Mouse (Mus musculus) spleen, adult 18-20 months (tissue): ENCODE results near the gene Cfdp1.

ENCODE experiments used
- DNase-seq, 2 experiments: peaks; one replicate each; pipeline ENCODE4 v3.0.0; 2022; ENCODE audit warnings: mixed read lengths in 2 of 2

Gene Cfdp1

DNA sequence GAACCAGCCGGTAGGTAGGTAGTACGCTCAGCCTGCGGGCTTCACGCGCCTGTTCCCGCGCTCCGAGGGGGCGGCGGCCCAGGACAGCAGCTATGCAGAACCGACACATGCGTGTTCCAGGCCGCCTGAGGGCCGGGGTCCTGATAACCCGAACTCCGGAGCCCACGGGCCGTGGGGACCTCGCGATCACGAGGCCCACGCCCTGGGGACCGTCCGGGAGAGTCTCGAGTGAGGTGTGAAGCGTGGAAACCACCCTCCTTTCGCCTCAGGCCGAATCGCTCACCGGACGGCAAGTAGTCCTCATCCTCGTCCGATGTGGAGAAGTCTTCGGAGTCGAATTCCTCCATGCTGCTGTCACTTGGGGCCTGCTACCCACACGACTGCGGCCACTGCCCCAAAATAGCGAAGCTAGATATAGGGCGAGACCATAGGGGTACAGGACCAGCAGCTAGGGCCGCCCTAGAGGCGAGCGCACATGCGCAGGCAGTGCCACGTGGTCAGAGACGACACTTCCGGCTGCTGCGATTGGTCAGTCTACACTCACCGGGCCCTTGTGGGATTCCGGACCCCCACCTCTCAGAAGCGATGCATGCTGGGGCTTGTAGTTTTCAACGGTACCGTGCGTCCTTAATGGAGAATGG lies at the start of gene Cfdp1:
Cfdp1 (minus strand) TSS at position 431 of the 641 bp plus-strand sequence.
- DNase-seq: peak; percentile 92

- DNase-seq: no peak
Measured at GRCm38 (mm10) chr8:111902080-111902479, 48.0 kb upstream of the Cfdp1 start.

DNA sequence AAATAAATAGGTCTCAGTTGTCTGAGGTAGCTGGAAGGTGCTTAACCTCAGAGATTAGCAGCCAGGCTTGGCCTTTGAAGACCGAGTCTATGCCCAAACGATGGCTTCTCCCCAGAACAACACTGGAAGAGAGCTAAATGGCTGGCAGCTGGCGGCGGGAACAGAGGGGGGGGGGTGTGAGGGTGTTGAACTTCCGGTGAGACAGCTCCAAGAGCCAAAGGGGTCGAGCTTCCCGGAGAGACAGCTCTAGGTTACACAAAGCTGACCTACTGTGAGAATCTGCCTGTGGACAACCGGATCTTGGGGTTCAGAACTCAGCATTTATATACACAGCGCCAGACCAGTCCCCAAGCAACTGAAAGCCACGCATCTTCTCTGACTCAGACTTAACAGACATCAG lies 44.5 kb upstream of the Cfdp1 start:
- no peak for DNase-seq

DNA sequence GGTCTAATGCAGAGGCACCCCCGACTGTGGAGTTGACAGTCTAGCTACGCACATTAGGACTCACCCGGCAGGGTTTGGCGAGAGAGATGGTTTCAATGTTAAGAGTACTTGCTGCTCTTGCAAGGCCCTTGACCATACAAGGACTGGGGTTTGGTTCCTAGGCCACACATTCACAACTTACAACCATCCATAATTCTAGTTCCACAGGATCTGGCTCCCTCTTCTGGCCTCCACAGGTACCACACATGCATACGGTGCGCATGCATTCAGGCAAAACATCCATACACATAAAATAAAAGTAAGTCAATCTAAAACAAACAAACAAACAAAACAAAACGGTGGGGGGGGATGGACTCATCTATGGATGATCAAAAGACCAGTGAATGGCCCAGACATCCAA lies 40.9 kb upstream of the Cfdp1 start:
- DNase-seq: no peak

DNA sequence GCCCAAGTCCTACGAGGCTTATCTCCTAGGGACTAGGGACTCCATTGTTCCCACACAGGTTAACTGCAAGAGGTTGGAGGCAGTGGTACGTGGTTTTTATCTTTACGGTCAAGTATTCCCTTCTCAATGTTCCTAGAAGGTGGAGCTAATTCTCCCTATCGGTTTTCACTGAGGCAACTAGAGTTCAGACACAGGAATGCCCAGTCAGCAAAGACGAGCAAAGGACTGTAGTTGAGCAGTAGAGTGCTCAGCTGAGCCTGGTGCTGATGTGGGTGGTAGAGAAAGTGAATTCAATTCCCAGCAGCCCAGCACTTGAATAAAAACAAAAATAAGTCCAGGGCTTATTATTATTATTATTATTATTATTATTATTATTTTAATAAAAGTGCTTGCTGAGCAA lies 38.5 kb upstream of the Cfdp1 start:
- no peak for DNase-seq

GRCm38 (mm10) chr8:111891983-111892382 lies 37.9 kb upstream of the Cfdp1 start:
- no peak for DNase-seq

DNA sequence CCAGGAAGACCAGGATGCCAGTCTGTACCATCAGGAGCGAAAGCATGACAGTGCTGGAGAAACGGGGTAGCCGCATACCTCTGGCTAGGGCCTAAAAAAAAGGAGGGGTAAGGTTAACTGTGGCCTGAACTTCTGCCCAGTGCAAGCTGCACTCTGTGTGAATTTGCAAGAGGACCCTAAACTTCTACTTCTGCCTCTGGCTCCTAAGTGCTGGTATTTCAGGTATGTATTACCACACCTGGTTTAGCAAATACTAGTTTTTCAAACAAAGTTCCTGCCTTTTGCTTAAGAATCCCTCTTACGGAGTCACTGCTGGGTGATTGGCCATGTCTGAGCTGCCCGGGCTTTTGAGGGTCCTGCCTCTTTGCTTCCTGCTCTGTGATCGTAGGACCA lies 36.8 kb upstream of the Cfdp1 start:
- no peak for DNase-seq

- no peak for DNase-seq
Measured at GRCm38 (mm10) chr8:111889931-111890910, 36.1 kb upstream of the Cfdp1 start.

GRCm38 (mm10) chr8:111888091-111888650 lies 34.1 kb upstream of the Cfdp1 start:
- no peak for DNase-seq

- no peak for DNase-seq
Measured at GRCm38 (mm10) chr8:111887479-111887878, 33.4 kb upstream of the Cfdp1 start.

DNA sequence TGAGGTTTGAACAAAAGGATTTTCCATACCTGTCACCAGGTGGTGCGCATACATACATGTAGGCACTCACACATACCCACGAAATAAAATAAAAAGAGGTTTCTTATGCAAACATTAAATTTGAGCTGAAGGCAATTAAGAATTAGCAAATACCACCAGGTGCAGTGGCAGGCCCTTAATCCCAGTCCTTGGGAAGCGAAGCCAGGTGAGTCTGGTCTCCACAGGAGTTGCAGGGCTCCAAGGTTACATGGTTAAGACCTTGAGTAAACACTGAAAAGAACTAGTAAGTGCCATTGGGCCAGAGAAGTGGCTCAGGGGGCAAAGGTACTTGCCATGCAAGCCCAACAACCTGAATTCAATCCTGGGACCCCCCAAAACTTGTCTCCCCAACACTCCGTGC lies 29.5 kb upstream of the Cfdp1 start:
- no peak for DNase-seq

GRCm38 (mm10) chr8:111881591-111881990 lies 27.5 kb upstream of the Cfdp1 start:
- DNase-seq: peak; percentile 14 to 45

GRCm38 (mm10) chr8:111877711-111878110 lies 23.6 kb upstream of the Cfdp1 start:
- DNase-seq: no peak

- peak; percentile 95 to 98 for DNase-seq
Measured at GRCm38 (mm10) chr8:111876355-111876948, 22.4 kb upstream of the Cfdp1 start, which contains the start of gene Tmem170. Gene Tmem170 (minus strand): TSS chr8:111876750.

GRCm38 (mm10) chr8:111875758-111876157 lies 21.7 kb upstream of the Cfdp1 start:
- no peak for DNase-seq

DNA sequence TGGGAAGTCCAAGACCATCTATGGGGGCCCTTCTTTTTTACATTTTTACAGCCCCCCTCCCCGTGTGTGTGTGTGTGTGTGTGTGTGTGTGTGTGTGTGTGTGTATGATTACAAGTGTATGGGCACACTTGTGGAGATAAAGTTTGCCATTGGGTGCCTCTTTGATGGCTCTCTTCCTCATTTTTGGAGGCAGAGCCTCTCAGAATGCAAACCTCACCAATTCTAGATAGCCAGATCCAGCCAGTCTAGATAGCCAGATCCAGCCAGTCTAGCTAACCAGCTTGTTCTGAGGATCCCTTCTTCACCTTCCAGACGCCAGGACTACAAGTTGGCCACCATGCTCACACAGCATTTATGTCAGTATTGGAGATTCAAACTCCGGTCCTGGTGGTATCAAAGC lies 17.2 kb upstream of the Cfdp1 start:
- DNase-seq: no peak

- no peak for DNase-seq
Measured at GRCm38 (mm10) chr8:111870379-111870778, 16.3 kb upstream of the Cfdp1 start.

DNA sequence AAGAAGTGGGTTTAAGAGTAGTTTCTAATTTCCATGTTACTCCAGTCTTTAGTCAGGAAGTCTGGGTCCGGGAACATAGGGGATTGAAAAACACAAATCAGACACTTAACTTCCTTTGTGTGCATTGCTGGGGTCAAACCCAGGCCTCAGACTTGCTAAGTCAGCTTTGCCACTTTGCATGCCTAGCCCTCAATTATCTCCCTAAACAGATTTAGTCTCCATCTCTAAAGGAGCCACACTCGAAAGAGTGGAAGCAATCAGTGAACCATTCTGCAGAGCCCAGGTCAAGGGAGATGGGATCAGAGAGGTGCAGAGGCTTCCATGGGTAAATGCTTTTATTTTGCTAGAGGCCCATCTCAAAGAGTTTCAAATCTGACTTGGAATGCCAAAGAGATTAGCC lies 14.6 kb upstream of the Cfdp1 start:
- no peak for DNase-seq

- no peak for DNase-seq
Measured at GRCm38 (mm10) chr8:111865857-111866256, 11.8 kb upstream of the Cfdp1 start.

GRCm38 (mm10) chr8:111865130-111865852 lies 11.2 kb upstream of the Cfdp1 start:
- DNase-seq: no peak

DNA sequence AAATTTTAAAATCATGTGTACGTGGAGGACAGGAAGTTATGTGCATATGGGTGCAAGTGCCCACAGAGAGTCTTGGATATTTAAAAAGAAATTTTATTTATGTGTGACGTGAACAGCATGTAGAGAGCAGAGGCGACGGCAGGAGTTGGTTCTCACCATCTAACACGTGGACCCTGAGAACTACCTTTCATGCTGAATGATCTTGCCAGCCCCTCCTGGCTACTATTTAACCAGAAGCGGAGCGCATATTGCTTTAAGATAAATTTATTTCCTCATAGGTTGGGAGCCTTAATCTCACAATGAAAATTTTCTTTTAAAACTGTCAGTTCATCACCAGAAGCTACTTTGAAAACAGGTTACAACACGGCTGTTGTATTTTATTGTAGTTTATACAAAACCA lies 10.6 kb upstream of the Cfdp1 start:
- DNase-seq: no peak

GRCm38 (mm10) chr8:111863280-111863679 lies 9.2 kb upstream of the Cfdp1 start:
- no peak for DNase-seq

DNA sequence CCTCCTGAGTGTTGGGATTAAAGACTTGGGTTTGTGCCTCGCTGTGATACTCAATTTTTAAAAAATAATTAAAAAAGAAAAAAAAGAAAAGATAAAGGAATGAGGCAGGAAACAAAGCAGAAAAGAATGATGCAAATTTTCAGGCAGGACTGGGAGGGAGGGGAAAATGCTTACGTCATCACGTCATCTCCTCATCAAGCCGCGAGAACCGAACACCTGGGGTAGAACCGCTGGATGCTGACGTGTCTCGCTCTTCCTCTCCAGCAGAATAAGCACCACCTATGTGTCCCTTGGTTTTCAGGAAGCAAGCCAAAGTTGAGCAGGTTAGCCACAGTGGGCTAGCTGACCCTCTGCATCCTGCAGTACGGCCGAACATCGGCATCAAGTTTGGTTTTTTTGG lies 1.9 kb upstream of the Cfdp1 start:
- DNase-seq: no peak
